Mouse (Mus musculus) T-cell, adult 66 days (primary cell): Measurements from ENCODE around the gene Epx. TPM values are rescaled to one million over a fixed set of nuclear protein-coding genes. Genes with fewer than 3 reads are reported as not detected.

Experiments
- total RNA-seq, 2 experiments: library from RNA; stranded (reverse); gene quantifications; 3 replicates in 1 of 2; 4 replicates in 1 of 2; pipeline ENCODE4 v1.2.4; 2023

Gene Epx
- total RNA-seq: not detected

DNA sequence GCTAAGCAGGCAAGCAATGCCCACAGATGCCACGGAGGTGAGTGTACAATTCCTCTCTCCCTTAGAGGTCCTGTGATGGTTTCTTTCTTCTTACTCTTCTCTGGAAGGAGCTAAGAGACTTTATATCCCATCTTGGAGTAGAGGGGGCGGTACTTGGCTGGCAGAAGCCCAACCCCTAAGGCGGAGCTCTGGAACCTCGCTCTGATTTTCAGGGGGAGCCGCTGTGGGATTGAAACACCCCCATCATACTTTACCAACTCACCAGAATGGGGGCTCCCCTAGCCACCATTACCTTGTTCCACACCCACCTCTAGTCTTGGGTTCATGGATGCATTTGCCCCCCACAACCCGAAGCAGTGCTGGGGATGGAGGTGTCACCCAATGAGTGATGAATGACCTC is at the start of gene Epx:
Gene Epx (minus strand): TSS at position 101 of the 400 bp plus-strand sequence.

GRCm38 (mm10) chr11:87920966-87921365 is 45.6 kb upstream of the Epx start, which contains the start of gene Olfr464:
TSS of gene Olfr464 (minus strand) at chr11:87920967.

DNA sequence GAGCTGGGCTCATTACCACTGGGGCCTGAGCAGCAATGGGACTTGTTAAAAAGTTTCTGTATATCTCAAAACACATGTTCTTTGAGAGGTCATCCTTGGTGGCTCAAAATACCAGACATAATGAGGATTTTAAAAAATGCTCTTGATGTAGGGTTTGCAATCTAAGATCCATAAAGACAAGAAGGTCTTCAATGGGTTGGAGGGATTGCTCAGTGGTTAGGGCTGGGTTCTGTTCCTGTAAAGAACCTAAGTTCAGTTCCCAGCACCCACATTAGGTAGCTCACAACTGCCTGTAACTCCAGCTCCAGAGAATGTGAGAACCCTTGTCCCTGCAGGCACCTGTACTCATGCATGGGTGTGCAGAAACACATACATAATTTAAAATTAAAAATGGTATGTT is 22.0 kb upstream of the Epx start, which contains the start of gene Olfr463:
Gene Olfr463 (minus strand): TSS at position 101 of the 400 bp plus-strand sequence.

GRCm38 (mm10) chr11:87892168-87892567 is 16.8 kb upstream of the Epx start, which contains the start of gene Olfr462:
TSS of gene Olfr462 (minus strand) at chr11:87892268.

DNA sequence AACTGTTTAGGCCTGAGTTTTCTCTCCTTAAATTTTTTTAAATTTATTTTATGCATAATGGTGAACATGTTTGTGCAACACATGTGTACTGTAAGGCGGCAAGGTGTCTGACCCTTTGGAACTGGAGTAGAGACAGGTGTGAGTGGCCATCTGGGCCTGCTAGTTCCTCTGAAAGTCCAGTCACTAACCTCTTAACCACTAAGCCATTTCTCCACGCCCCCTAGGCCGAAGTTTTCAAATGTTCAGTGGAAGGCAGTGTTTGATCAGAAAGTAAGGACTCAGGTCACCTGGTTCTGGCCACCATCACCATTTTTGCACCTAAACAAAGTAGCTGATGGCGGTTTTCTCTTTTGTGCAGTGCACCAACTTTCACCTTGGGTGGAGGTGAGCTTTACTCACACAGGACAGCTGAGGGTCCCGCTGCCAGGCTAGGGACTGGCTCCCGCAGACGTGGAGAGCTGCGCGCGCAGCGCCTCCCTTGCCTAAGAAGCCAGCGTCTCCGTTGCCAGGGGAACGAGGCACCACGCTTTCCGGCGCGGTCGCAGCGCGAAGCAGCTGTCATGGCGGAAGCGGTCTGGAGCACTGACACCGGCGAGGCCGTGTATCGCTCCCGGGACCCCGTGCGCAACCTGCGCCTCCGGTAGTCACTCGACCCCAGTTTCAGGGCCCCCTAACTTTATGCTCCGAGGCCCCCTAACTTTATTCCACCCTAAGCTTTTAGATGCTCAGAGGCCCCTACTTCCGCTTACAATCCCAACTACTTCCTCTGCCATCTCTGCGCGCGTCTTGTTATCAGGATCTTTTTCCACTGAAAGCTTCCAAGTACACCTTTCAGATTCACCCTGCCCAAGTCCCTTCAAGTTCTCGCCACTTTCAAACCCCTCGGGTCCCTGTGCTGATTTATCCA is 22.4 kb downstream of the Epx start, which contains the start of gene Mks1:
Gene Mks1 (plus strand): TSS at position 526 of the 907 bp plus-strand sequence.

GRCm38 (mm10) chr11:87828239-87828900 is 47.0 kb downstream of the Epx start, which contains the start of gene Lpo:
TSS of gene Lpo (minus strand) at chr11:87828289.

Other genes starting within 250 kb of the Epx start
- gene Rnf43, start 212.8 kb downstream of the Epx start, total RNA-seq: 1 to 10 TPM; 6.7 TPM
- gene Supt4a, start 138.0 kb downstream of the Epx start, total RNA-seq: 100 to 1,000 TPM; 157 to 160 TPM
- gene Tspoap1, start 115.0 kb downstream of the Epx start, total RNA-seq: 1 to 10 TPM; 4.4 to 7.1 TPM
- 1 to 10 TPM in 1 of 2 experiments, under 1 TPM in 1; 0.24 to 1.1 TPM for gene Mpo, start 82.0 kb downstream of the Epx start, total RNA-seq
- not detected for gene Lpo, start 47.2 kb downstream of the Epx start, total RNA-seq
- gene Mks1, start 22.3 kb downstream of the Epx start, total RNA-seq: 10 to 100 TPM; 10.7 to 16.2 TPM
- not detected for gene Olfr462, start 16.7 kb upstream of the Epx start, total RNA-seq
- gene Olfr463, start 21.9 kb upstream of the Epx start, total RNA-seq: not detected
- gene Olfr464, start 45.4 kb upstream of the Epx start, total RNA-seq: not detected
- 10 to 100 TPM; 26.0 to 30.6 TPM for gene Dynll2, start 112.0 kb upstream of the Epx start, total RNA-seq
- 100 to 1,000 TPM; 306 to 315 TPM for gene Srsf1, start 171.8 kb upstream of the Epx start, total RNA-seq
- 10 to 100 TPM; 58.0 to 58.2 TPM for gene Vezf1, start 192.7 kb upstream of the Epx start, total RNA-seq
- gene Cuedc1, start 222.5 kb upstream of the Epx start, total RNA-seq: 10 to 100 TPM in 1 of 2 experiments, 1 to 10 TPM in 1; 8.7 to 14.5 TPM